Mouse (Mus musculus) small intestine, adult 2 months (tissue): Measurements from ENCODE around the gene Dennd2a.

Experiments used
- CTCF ChIP-seq: fragments of 200-500 bp; IDR thresholded peaks from 2 replicates; pipeline ENCODE4 v1.5.1; 2012; ENCODE audit warnings: low read depth, mild to moderate bottlenecking, control low read depth, inconsistent platforms, low read length, moderate library complexity, mixed read lengths; ENCODE audit not compliant: insufficient replicate concordance, insufficient read length; ENCODE audit errors: extremely low read depth
- POLR2A ChIP-seq: fragments of 200-500 bp; IDR thresholded peaks from 2 replicates; pipeline ENCODE4 v1.6.1; 2012; ENCODE audit warnings: low read depth, mild to moderate bottlenecking, control low read depth, inconsistent platforms, low read length, moderate library complexity

- TF ChIP-seq CTCF, result no peak
- no peak for TF ChIP-seq POLR2A
Observed at GRCm38 (mm10) chr6:39433701-39434100, 124.0 kb downstream of the Dennd2a start.
